Mouse (Mus musculus): ENCODE measurements around the gene Dusp22.

The Dusp22 gene

DNA sequence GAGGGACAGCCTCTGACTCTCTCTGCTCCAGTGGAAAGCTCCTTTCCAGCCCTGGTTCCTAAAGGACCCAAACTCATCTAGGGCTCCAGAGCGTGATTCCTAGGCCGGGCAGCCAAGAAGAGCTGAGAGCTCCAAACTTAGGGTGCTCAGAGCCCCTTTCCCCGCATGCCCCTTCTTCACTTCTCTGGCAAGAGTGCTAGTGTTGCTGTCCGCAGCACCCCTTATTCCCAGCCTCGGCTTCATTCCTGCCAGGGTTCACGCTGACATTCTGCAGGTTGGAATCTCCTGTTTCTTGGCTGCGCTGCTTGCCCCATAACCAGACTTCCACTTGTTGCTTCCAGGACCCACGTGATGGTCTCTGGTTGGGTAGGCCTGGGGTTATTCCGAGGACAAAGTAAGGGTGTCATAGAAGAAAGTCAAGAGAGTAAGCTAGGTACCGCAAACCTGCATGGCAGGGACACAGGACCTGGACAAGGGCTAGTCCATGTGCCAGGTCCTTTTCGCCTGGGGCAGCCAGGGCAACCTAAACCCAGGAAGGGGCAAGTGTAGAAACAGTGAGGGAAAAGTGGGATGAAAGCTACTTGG lies 89.8 kb downstream of the Dusp22 start:
- DNase-seq (ENCODE audit: low spot score in 2 of 2) = no peak

DNA sequence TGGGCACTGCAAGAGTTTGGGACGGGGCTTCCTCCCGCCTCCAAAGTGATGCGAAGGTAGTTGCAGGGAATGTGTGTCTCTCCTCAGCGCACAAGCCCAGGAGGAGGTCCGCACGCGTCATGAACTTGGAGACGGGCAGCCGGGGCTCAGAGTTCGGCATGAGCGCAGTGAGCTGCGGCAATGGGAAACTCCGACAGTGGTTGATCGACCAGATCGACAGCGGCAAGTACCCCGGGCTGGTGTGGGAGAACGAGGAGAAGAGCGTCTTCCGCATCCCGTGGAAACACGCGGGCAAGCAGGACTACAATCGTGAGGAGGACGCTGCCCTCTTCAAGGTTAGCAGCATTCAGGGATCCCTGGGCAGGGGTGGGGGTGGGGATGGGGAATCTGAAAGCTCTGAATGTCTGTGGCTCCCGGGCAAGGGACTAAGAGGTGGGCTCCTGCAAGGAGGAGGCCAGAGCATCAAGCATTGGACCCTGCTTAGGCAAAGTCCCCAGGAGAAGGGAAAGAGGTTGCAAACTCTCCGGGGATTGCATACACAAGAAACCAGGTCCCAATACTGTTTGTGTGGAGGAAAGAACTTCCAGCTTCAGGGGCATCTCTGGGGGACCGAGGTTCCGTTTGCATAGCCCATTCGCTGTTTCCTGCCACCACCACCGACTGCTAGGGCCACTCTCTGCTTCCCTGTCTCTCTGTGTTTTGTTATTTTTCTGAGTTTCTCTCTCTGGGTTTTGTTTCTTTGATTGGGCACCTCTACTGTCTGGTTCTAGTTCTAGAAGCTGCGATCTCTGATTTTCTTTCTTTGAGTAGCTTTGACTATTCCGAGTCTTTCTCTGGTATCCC lies 90.9 kb downstream of the Dusp22 start:
- no peak for DNase-seq (ENCODE audit: low spot score in 2 of 2)

DNA sequence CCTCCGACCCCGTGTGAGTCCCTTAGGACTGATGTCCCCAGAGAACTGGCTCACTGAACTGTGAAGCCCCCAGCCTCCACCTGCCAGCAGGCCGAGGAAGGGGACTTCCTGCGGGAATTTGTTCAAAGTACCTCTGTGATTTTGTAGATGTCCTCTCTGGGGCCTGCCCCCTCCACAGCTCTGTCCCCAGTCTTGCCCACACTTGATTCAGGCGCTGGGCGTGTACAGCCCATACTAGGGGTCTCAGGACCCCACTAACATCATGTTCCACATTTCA lies 91.4 kb downstream of the Dusp22 start:
- no peak for DNase-seq (ENCODE audit: low spot score in 2 of 2)

DNA sequence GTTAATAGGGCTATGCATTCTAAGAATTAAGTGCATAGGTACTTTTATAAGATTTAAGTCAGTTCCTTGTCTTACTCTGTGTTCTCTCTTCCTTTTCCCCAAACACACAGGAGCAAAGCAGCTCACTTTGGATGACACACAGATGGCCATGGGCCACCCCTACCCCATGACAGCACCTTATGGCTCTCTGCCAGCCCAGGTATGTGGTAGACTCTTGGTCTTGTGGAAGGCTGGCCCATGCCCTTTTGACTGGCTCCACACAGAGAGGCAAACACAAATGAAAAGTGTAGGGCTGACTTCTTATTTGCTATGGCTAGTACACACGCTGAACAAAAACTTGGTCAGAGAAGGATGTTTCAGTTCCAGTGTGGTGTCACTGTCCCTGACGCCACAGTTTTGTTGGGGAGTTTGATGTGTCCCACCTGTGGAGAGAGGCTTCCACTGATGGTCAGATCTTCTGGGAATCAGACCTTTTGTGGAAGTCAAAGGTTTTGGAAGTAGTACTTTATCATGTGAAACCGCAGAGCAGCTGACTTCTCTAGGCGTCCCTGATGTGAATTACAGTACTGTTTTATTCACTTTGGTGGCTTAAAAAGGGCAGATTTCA lies 92.9 kb downstream of the Dusp22 start:
- DNase-seq (ENCODE audit: low spot score in 2 of 2) = no peak

GRCm38 (mm10) chr13:30753441-30753840 lies 93.6 kb downstream of the Dusp22 start:
- no peak for DNase-seq (ENCODE audit: low spot score in 2 of 2)

GRCm38 (mm10) chr13:30754066-30754465 lies 94.3 kb downstream of the Dusp22 start:
- no peak for DNase-seq (ENCODE audit: low spot score in 2 of 2)

DNA sequence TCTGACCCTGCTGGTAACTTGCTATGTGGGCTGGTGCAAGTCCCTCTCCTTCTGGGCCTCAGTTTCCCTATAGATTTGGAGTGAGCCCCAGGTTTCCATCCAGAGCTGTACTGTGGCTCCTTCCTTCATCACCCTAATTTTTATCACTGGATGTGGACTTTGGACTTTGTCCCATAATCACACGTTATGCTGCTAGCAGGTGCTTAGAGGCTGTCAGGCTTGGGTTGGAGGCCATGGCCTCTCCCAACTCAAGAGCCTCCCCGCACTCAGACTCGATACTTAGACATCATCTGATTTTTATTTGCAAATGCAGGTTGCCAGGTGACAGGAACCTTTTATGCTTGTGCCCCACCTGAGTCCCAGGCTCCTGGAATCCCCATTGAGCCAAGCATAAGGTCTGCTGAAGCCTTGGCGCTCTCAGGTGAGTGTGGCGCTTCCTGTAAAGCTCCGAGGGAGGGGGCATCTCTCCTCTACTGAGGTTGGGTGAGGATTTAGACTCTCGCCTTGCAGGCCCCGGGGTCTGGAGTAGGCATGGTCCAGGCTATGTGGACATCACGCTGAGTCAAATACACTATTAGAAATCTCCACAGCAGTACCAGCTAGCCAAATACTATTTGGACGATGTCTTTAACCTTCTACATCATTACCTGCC lies 95.2 kb downstream of the Dusp22 start:
- DNase-seq (ENCODE audit: low spot score in 2 of 2) = no peak

GRCm38 (mm10) chr13:30755577-30755976 lies 95.8 kb downstream of the Dusp22 start:
- DNase-seq (ENCODE audit: low spot score in 2 of 2) = no peak

- no peak for DNase-seq (ENCODE audit: low spot score in 2 of 2)
These were observed 96.3 kb downstream of the Dusp22 start for GRCm38 (mm10) chr13:30755998-30756639.

- DNase-seq (ENCODE audit: low spot score in 2 of 2) = no peak
These were observed 97.6 kb downstream of the Dusp22 start for GRCm38 (mm10) chr13:30757264-30757900.

GRCm38 (mm10) chr13:30758789-30759381 lies 99.1 kb downstream of the Dusp22 start:
- no peak for DNase-seq (ENCODE audit: low spot score in 2 of 2)

GRCm38 (mm10) chr13:30760374-30761090 lies 100.7 kb downstream of the Dusp22 start:
- DNase-seq (ENCODE audit: low spot score in 2 of 2) = no peak
